4 mouse cellular contexts compared by ENCODE assay signal in the genomic region with DNA sequence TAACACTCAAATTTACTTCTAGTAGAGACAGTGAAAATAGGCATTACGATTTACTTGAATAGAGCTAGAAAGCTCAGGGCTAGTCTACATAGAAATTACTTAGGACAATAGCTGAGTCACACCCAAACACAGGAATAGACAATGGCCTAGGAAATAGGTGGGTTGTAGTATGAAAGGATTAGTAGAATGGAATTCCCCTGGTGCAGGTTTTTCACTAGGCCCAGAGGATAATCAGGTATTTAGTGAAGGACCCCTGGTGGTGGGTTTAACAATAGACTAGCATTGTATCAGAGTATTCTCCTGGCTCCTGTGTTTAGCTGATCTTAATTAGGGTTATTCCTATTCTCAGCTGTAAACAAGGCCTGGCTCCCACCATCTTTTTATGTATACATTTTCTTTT.
A peak's percentile ranks its signal among the peaks of the same experiment; 100 is the strongest.
DNase-seq lines count a peak whose midpoint lies in the region.
"Not testable (repeated sequence)": the region's sequence is repeated elsewhere in the genome, so short reads cannot be mapped to it uniquely, and the experiment has no call there.

No protein-coding gene starts in this region.

- H3K4me1 ChIP-seq in ES-E14 (ENCODE audit: control insufficient read depth in 2 of 2, insufficient read depth in 2 of 2, low read length in 2 of 2, poor library complexity in 1 of 2): not testable (repeated sequence)

- DNase-seq in ES-CJ7 (ENCODE audit: low read depth, low spot score) (peak; percentile 10), ES-E14 (ENCODE audit: low read depth, low spot score) (peak; percentile 6), R1 (ENCODE audit: low read depth, low spot score) (peak; percentile 83), ZHBTc4 (ENCODE audit: low read depth, low spot score) (peak; percentile 60)

- H3K36me3 ChIP-seq in ES-E14 (ENCODE audit: control insufficient read depth, insufficient read depth, low read length, poor library complexity, severe bottlenecking): not testable (repeated sequence)

- in situ Hi-C loops in ES-E14 (cut with MboI; ENCODE audit: low sequenced_read_pairs in 2 of 2, unreplicated experiment in 2 of 2): not testable (repeated sequence)

- not testable (repeated sequence) for H3K4me3 ChIP-seq in ES-E14 (ENCODE audit: insufficient read depth in 1 of 2, low read depth in 1 of 2, low read length in 2 of 2, poor library complexity in 1 of 2, severe bottlenecking in 1 of 2)

- not testable (repeated sequence) for H3K27ac ChIP-seq in ES-E14 (ENCODE audit: insufficient read depth, low read depth, low read length, poor library complexity, severe bottlenecking)

- H3K9ac ChIP-seq in ES-E14 (ENCODE audit: insufficient read depth, low read depth, low read length, poor library complexity, severe bottlenecking): not testable (repeated sequence)

- not testable (repeated sequence) for H3K9me3 ChIP-seq in ES-E14 (ENCODE audit: control insufficient read depth, insufficient read depth, low read depth, low read length)

Comparison
In these comparisons a context has a peak if more than half of its experiments do, and no peak if none do; other contexts are left out.
1. DNase-seq: peak in every context shown above with its lines; median percentile 83 in R1; 60 in ZHBTc4; 10 in ES-CJ7; 6 in ES-E14.